Mouse (Mus musculus): ENCODE results near the gene Elp5. TPM values are rescaled to one million over a fixed set of nuclear protein-coding genes. Genes with fewer than 3 reads are reported as not detected.

Gene Elp5
- polyA plus RNA-seq, 1 experiment from 2014 or later, result 76.4 TPM

DNA sequence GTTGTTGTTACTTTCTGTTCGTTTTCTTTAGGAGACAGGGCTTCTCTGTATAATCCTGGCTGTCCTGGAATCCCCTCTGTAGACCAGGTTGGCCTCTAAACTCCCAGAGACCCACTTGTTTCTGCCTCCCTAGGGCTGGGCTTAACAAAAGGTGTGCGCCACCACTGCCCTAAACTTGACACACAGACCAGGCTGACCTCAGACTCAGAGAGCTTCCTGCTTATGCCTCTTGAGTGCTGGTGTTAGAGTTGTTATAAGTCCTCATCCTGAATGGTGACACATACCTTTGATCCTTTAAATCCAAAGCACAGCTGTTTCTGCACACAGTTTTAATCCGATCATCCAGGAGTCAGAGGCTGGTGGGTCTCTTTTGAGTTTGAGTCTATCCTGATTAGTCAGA lies 10.6 kb upstream of the Elp5 start:
- POLR2A ChIA-PET, result interaction anchor here (0.9 kb wide), 1 partner anchor 12 kb away, joined by 3 read pairs; the partner anchor contains the start of gene Ctdnep1
- no peak for ATAC-seq
- no peak for TF ChIP-seq CTCF (IDR thresholded peaks at IDR 0.05)
- no peak for DNase-seq (ENCODE audit: low read depth, low spot score)
- H3K27me3 ChIP-seq, result no peaks in the 10 kb centered on the region
- in situ Hi-C loops (cut with MboI; ENCODE audit: low pct_unique_long_range_greater_than_20kb), result loop anchor here (25.0 kb wide), 2 partner anchors 581 to 906 kb away; partner anchors contain the start of genes Kdm6b, Per1 and Vamp2
- CTCF ChIA-PET, result no interaction called here

DNA sequence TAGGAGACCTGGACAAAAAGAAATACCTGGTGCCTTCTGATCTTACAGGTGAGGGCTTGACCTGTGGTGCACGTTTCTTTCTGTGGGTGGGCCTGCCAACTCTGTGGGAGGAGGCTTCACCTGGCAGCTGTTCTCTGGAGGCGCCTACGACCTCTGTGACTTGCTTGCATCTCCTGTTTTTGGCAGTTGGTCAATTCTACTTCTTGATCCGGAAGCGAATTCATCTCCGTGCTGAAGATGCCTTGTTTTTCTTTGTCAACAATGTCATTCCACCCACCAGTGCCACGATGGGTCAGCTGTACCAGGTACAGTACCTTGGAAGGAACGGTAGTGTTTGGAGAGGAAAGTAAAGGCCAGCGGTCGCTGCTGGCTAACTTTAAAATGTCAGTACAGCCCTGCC lies 10.1 kb upstream of the Elp5 start:
- ChIA-PET CTCF (no interaction called here), POLR2A (interaction anchor here (0.6 to 2.6 kb wide), 2 partner anchors 11 to 27 kb away, joined by 3 to 16 read pairs; partner anchors contain the start of genes Ctdnep1 and Elp5)
- in situ Hi-C loops (cut with MboI; ENCODE audit: low pct_unique_long_range_greater_than_20kb), result loop anchor here (25.0 kb wide), 2 partner anchors 580 to 905 kb away; partner anchors contain the start of genes Kdm6b, Per1 and Vamp2
- H3K27me3 ChIP-seq, result no peaks in the 10 kb centered on the region
- no peak for ATAC-seq
- no peak for TF ChIP-seq CTCF (IDR thresholded peaks at IDR 0.05)
- no peak for DNase-seq (ENCODE audit: low read depth, low spot score)

DNA sequence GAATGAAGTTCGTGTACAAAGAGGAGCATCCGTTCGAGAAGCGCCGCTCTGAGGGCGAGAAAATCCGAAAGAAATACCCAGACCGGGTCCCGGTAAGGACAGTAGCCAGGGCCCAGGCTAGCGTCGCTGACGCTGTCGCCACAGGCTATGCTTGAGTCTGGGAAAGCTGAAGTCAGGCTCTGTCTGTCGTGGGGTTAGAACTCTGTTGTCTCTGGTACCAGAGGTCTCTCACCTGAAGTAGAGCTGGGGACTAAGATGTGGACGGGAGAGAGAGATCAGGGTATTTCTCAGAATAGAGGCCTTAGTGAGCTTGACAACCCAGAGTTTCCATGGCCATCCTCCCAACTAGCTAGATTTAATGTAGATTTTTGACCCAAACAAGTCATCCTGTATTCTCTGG lies 9.4 kb upstream of the Elp5 start:
- in situ Hi-C loops (cut with MboI; ENCODE audit: low pct_unique_long_range_greater_than_20kb), result loop anchor here (25.0 kb wide), 2 partner anchors 579 to 904 kb away; partner anchors contain the start of genes Kdm6b, Per1 and Vamp2

DNA sequence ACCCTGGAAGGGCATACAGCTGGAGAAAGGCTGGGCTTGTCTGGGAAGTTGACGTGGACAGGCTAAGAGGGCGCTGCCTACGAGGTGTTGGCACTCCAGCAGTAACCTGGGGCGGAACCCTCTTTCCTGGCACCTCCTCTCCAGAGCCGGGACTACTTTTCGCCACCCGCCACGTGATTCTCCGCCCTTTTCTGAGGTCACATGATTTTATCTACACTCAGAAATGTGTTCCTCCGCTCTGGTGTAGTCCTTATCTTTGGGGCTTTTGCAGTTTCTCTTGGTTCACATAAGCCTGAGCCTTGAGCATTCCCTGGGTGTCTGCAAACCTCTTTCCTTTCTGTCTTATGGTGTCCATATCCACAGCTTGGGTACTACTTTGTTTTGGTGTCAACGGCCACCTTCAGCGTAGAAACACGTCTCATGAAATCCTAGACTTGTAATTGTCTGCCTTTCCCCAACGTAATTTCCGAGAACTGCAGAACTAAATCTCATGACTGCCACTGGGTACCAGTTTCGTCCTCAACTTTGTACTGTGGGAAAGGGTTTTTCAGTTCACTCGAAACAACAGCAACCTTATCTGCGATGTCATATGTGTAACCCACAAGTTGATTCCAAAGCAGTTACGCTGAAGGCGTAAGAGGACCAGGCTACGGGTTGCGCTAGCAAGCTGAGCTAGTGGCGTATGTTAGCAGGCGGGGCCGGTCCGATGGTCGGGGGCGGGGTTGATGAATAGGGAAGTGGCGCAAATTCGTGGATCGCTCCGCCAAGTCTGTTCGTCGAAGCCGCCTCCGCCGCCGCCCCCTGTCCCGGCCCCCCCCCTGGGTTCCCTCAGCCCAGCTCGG lies 8.8 kb upstream of the Elp5 start, which contains the start of gene Gabarap:
Gene Gabarap (plus strand): TSS at position 294 of the 842 bp plus-strand sequence.
- CTCF ChIA-PET, result no interaction called here
- DNase-seq (ENCODE audit: low read depth, low spot score), result peak; percentile 93
- TF ChIP-seq CTCF (IDR thresholded peaks at IDR 0.05), result no peak
- H3K27me3 ChIP-seq, result no peaks in the 10 kb centered on the region
- in situ Hi-C loops (cut with MboI; ENCODE audit: low pct_unique_long_range_greater_than_20kb), result loop anchor here (25.0 kb wide), 2 partner anchors 579 to 904 kb away; partner anchors contain the start of genes Kdm6b, Per1 and Vamp2
- POLR2A ChIA-PET, result interaction anchor here (2.6 kb wide), 1 partner anchor 10 kb away, joined by 16 read pairs; the partner anchor contains the start of genes Ctdnep1 and Elp5
- peak; percentile 37 for ATAC-seq

More for the DNA sequence above, 9.4 kb upstream of the Elp5 start:
- DNase-seq (ENCODE audit: low read depth, low spot score), result no peak
- ATAC-seq, result no peak
- H3K27me3 ChIP-seq, result no peaks in the 10 kb centered on the region
- TF ChIP-seq CTCF (IDR thresholded peaks at IDR 0.05), result no peak
- ChIA-PET POLR2A (interaction anchor here (0.6 to 2.6 kb wide), 2 partner anchors 10 to 28 kb away, joined by 3 to 16 read pairs; partner anchors contain the start of genes Ctdnep1 and Elp5), CTCF (no interaction called here)

DNA sequence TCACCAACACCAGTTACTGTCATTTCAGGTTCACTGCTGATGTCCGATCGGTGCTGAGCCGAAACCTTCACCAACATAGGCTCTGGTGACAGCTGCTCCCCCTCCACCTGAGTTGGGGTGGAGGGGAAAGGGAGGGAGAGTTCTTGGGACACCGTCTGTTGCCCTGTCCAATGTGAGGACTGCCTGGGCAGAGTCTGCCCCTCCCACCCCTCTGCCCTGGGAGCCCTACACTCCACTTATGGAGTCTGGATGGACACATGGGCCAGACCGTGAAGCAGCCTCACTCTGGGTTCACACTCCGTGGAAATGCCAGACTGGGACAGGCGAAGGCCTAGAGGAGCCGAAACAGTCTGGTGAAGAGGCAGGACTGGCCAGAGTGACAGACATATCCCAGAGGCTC lies 7.6 kb upstream of the Elp5 start:
- DNase-seq (ENCODE audit: low read depth, low spot score) (no peak), ATAC-seq (no peak)
- CTCF ChIA-PET, result no interaction called here
- no peaks in the 10 kb centered on the region for H3K27me3 ChIP-seq
- TF ChIP-seq CTCF (IDR thresholded peaks at IDR 0.05), result no peak
- in situ Hi-C loops (cut with MboI; ENCODE audit: low pct_unique_long_range_greater_than_20kb), result loop anchor here (25.0 kb wide), 2 partner anchors 578 to 903 kb away; partner anchors contain the start of genes Kdm6b, Per1 and Vamp2
- POLR2A ChIA-PET, result interaction anchor here (2.6 kb wide), 1 partner anchor 9 kb away, joined by 16 read pairs; the partner anchor contains the start of genes Ctdnep1 and Elp5

DNA sequence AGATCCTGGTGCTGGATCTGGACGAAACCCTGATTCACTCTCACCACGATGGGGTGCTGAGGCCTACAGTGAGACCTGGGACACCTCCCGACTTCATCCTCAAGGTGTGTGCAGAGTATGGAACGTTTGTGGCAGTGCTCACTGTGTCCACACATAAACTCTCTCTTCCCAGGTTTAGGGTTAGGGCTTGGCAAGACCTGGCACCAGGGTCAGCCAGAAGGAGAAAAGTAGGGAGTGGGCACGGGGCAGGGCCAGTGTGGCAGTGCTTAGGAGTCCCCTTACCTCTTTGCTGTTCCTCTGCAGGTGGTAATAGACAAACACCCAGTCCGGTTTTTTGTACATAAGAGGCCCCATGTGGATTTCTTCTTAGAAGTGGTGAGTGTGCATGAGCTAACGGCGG lies 2.1 kb upstream of the Elp5 start:
- in situ Hi-C loops (cut with MboI; ENCODE audit: low pct_unique_long_range_greater_than_20kb), result loop anchor here (25.0 kb wide), 2 partner anchors 572 to 897 kb away; partner anchors contain the start of genes Kdm6b, Per1 and Vamp2
- ChIA-PET POLR2A (no interaction called here), CTCF (no interaction called here)
- ATAC-seq (no peak), DNase-seq (ENCODE audit: low read depth, low spot score) (no peak)
- no peaks in the 10 kb centered on the region for H3K27me3 ChIP-seq
- no peak for TF ChIP-seq CTCF (IDR thresholded peaks at IDR 0.05)

DNA sequence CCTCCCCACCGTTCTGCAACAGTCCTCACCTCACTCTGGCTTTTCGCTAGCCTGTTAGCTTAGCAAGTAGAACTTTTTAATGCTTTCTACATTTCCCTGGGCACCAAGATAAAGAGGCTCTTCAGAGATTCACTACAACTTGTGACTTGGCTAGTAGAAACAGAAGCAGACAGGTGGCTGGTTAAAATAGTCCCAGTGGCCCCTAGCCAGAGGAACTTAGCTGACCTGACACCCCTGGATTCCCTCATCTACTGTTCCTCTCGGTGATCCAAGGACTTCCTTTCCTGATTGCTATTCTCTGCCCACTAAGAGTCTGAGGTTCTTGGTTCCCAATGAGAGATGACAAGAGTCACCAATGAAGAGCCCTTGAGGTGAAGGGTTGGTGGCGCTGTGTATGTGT lies 1.1 kb upstream of the Elp5 start:
- no peak for DNase-seq (ENCODE audit: low read depth, low spot score)
- TF ChIP-seq CTCF (IDR thresholded peaks at IDR 0.05), result no peak
- H3K27me3 ChIP-seq, result no peaks in the 10 kb centered on the region
- POLR2A ChIA-PET, result interaction anchor here (0.6 kb wide), 1 partner anchor 50 kb away, joined by 4 read pairs; no protein-coding TSS in a partner anchor
- in situ Hi-C loops (cut with MboI; ENCODE audit: low pct_unique_long_range_greater_than_20kb), result loop anchor here (25.0 kb wide), 2 partner anchors 571 to 896 kb away; partner anchors contain the start of genes Kdm6b, Per1 and Vamp2
- ATAC-seq, result no peak
- CTCF ChIA-PET, result interaction anchor here (0.7 kb wide), 1 partner anchor 35 kb away, joined by 3 read pairs; no protein-coding TSS in a partner anchor

DNA sequence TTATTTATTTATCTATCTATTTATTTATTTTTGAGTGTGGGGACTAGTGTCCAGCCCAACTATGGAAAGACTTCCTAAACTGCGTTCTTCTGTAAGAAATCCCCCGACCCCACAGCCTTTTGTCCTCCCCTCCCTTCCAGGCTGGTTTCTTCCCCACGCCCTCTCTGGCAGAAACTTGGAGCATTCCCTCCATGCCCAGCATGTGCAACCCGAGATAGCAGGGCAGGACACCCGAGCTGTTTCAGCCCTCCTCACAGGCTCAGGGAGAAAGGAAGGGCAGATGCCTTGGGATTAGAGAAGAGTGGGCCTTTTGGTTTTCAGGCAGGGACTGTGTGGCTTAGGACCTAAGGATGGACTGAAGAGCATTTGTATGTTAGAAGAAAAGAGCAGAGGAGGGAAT lies 560 bp upstream of the Elp5 start:
- ATAC-seq (no peak), DNase-seq (ENCODE audit: low read depth, low spot score) (no peak)
- TF ChIP-seq CTCF (IDR thresholded peaks at IDR 0.05), result no peak
- CTCF ChIA-PET, result no interaction called here
- POLR2A ChIA-PET, result interaction anchor here (1.6 kb wide), 1 partner anchor 14 kb away, joined by 7 read pairs; no protein-coding TSS in a partner anchor
- H3K27me3 ChIP-seq, result no peaks in the 10 kb centered on the region
- in situ Hi-C loops (cut with MboI; ENCODE audit: low pct_unique_long_range_greater_than_20kb), result loop anchor here (25.0 kb wide), 2 partner anchors 571 to 896 kb away; partner anchors contain the start of genes Kdm6b, Per1 and Vamp2

DNA sequence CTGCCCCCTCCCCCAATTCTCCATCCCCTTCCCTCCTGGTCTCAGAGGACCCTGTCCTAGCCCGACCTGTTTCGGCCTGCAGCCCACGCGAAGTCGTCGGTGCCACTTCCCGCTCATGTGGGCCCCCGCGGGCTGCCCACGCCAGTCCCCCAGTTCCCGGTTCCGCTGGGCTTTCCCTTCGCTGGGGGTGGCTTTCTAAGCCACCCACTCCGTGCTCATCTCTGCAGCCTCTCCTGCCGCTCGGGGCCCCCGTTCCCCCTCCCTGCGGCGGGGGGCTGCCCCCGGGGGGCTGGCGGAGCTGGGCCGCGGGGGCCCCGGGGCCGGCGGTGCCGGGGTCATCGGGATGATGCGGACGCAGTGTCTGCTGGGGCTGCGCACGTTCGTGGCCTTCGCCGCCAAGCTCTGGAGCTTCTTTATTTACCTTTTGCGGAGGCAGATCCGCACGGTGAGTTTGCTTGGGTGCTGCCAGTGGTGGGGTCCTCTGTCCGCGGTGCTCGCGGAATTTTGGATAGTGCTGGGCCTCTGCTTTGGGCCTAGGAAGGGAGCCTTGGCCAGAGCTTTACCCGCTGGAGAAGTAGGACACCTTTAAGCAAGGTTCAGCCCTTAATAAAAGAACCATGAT lies 1.1 kb downstream of the Elp5 start, which contains the start of gene Ctdnep1:
Gene Ctdnep1 (plus strand): TSS at position 16 of the 622 bp plus-strand sequence.
- ChIA-PET POLR2A (interaction anchor here (0.9 to 2.2 kb wide), 4 partner anchors 10 to 19 kb away, joined by 3 to 16 read pairs (median 6); partner anchors contain the start of genes Dvl2 and Gabarap), CTCF (interaction anchor here (0.9 to 1.3 kb wide), 2 partner anchors 32 to 47 kb away, joined by 3 to 4 read pairs; no protein-coding TSS in a partner anchor)
- H3K27me3 ChIP-seq, result no peaks in the 10 kb centered on the region
- in situ Hi-C loops (cut with MboI; ENCODE audit: low pct_unique_long_range_greater_than_20kb), result loop anchor here (25.0 kb wide), 2 partner anchors 569 to 894 kb away; partner anchors contain the start of genes Kdm6b, Per1 and Vamp2
- no peak for ATAC-seq
- TF ChIP-seq CTCF (IDR thresholded peaks at IDR 0.05), result no peak
- no peak for DNase-seq (ENCODE audit: low read depth, low spot score)

Measured in Patski (cell line).